Mouse (Mus musculus): ENCODE data around the gene Cenpo. TPM values are rescaled to one million over a fixed set of nuclear protein-coding genes. Genes with fewer than 3 reads are reported as not detected.

Gene Cenpo
- polyA plus RNA-seq, 1 experiment: 14.9 TPM

DNA sequence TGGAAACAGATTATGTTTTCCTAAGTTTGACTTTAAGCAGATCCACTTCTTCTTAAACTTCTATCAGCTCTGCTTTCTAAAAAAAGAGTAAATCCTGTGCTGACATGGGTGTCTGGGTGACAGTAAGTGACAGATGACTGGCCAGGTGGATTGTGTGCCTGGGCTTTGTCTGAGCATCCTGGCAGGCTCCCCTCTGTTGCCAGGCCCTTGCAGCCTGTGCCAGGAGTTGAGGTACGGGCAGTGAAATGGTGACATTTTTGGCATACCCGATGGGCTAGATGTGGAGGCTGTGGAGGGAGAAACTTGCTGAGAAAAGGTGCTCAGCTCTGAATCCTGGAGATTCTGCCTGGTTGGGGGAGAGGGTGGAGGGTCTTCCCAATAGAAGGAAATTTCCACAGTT lies 76.6 kb downstream of the Cenpo start:
- Histone ChIP-seq H3K4me1 (ENCODE audit: control insufficient read depth, insufficient read depth, low read length) (no peaks in the 10 kb centered on the region; the same call in 1 of the 2 replicates), H3K27ac (ENCODE audit: control insufficient read depth, insufficient read depth, low read depth, low read length, poor library complexity) (no peak overlapping the region), H3K4me3 (replicated peaks; ENCODE audit: control insufficient read depth, low read depth, low read length) (no peak overlapping the region)
- WGBS: 83% methylated on average over 2 of the region's 2 CpGs
- TF ChIP-seq CTCF (IDR thresholded peaks at IDR 0.05; ENCODE audit: control insufficient read depth, insufficient read depth, low read length) (no peak), POLR2A (IDR thresholded peaks at IDR 0.05; ENCODE audit: borderline replicate concordance, control insufficient read depth, low read depth, low read length) (no peak)

DNA sequence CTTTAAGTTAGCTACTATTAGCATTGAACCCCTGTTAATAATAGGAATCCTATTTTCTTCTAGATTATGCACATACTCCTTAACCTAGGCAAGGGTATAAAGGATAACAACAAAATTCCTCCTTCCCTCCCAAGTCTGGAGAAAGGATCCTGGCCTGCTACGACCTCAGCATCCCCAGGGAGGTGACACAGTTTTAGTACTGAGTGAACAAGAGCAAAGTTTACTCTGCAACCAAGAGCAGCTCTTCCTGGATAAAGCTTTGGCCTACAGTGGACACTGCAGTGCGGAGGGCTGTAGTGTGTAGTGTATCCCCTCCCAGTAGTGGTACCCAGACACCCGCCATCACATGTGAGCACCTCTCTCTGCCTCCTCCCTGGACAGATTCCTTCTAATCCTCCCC lies 82.1 kb downstream of the Cenpo start:
- H3K4me3 ChIP-seq (replicated peaks; ENCODE audit: control insufficient read depth, low read depth, low read length): no peak overlapping the region
- H3K27ac ChIP-seq (ENCODE audit: control insufficient read depth, insufficient read depth, low read depth, low read length, poor library complexity): no peak overlapping the region
- TF ChIP-seq CTCF (IDR thresholded peaks at IDR 0.05; ENCODE audit: control insufficient read depth, insufficient read depth, low read length) (no peak), POLR2A (IDR thresholded peaks at IDR 0.05; ENCODE audit: borderline replicate concordance, control insufficient read depth, low read depth, low read length) (no peak)
- WGBS: 87% methylated on average over 3 of the region's 3 CpGs
- no peaks in the 10 kb centered on the region for H3K4me1 ChIP-seq (ENCODE audit: control insufficient read depth, insufficient read depth, low read length)

DNA sequence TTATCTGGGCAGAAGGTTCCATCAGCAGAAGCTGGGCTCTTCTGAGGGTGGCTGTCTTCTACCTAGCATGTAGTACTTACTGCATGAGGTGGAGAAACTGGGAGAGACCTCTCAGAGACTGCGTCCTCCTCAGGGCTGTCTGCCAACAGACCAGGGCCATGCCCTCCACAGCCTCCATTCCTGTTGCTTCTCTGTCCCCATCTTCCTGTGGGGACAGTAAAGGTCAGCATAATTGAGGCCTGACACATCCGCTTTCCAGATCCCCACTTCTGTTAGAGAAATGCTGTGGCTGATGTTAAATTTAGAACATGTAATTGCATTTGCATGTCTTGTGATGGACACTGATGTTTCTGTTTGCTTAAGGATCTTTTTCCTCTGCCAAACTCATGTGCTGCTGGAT lies 83.2 kb downstream of the Cenpo start:
- WGBS: 84% methylated on average over 2 of the region's 2 CpGs
- Histone ChIP-seq H3K27ac (ENCODE audit: control insufficient read depth, insufficient read depth, low read depth, low read length, poor library complexity) (no peak overlapping the region), H3K4me1 (ENCODE audit: control insufficient read depth, insufficient read depth, low read length) (no peaks in the 10 kb centered on the region), H3K4me3 (replicated peaks; ENCODE audit: control insufficient read depth, low read depth, low read length) (no peak overlapping the region)
- TF ChIP-seq CTCF (IDR thresholded peaks at IDR 0.05; ENCODE audit: control insufficient read depth, insufficient read depth, low read length): no peak
- TF ChIP-seq POLR2A (IDR thresholded peaks at IDR 0.05; ENCODE audit: borderline replicate concordance, control insufficient read depth, low read depth, low read length): no peak

Other genes starting within 250 kb of the Cenpo start
- gene Efr3b, start 195.4 kb downstream of the Cenpo start, polyA plus RNA-seq (2011; ENCODE audit: insufficient read depth, insufficient read length, low replicate concordance, missing spikeins): 0.16 and 0.25 TPM in 2 replicates
- gene Dnajc27, start 151.7 kb downstream of the Cenpo start, polyA plus RNA-seq (2011; ENCODE audit: insufficient read depth, insufficient read length, low replicate concordance, missing spikeins): 1.2 and 1.5 TPM in 2 replicates
- gene Adcy3, start 101.2 kb downstream of the Cenpo start, polyA plus RNA-seq (2011; ENCODE audit: insufficient read depth, insufficient read length, low replicate concordance, missing spikeins): 0.93 and 4.3 TPM in 2 replicates
- 3.0 and 5.4 TPM in 2 replicates for gene Ptrhd1, start 267 bp downstream of the Cenpo start, polyA plus RNA-seq (2011; ENCODE audit: insufficient read depth, insufficient read length, low replicate concordance, missing spikeins)
- gene Ncoa1, start 242.9 kb upstream of the Cenpo start, polyA plus RNA-seq (2011; ENCODE audit: insufficient read depth, insufficient read length, low replicate concordance, missing spikeins): 4.5 and 16.2 TPM in 2 replicates